Mouse (Mus musculus) midbrain, embryonic 16.5 days (tissue): ENCODE results near the gene Zfp579. TPM values are rescaled to one million over a fixed set of nuclear protein-coding genes. Genes with fewer than 3 reads are reported as not detected.
"Not testable (repeated sequence)": the region's sequence is repeated elsewhere in the genome, so short reads cannot be mapped to it uniquely, and the experiment has no call there.

Source experiments
- ATAC-seq: fragments of 200-750 bp; cut with Nextera tagmentation; 2 replicates; pipeline ENCODE4 v1.8.0; 2017; ENCODE audit warnings: moderate TSS enrichment
- H3K27ac ChIP-seq: fragments of 300-500 bp; sonication (generic); 2 replicates; pipeline ENCODE4 v1.5.1; 2014; ENCODE audit warnings: mild to moderate bottlenecking, low read length, mixed read lengths
- H3K27me3 ChIP-seq: fragments of 300-500 bp; sonication (generic); 2 replicates; pipeline ENCODE4 v1.6.1; 2014; ENCODE audit warnings: low read depth, low read length, mixed read lengths; ENCODE audit not compliant: control insufficient read depth, insufficient read depth
- H3K36me3 ChIP-seq: fragments of 300-500 bp; sonication (generic); 2 replicates; pipeline ENCODE4 v1.6.1; 2014; ENCODE audit warnings: mild to moderate bottlenecking, low read length, moderate library complexity, mixed read lengths; ENCODE audit not compliant: control insufficient read depth, insufficient read depth
- H3K4me1 ChIP-seq: fragments of 300-500 bp; sonication (generic); 2 replicates; pipeline ENCODE4 v1.6.1; 2014; ENCODE audit warnings: mild to moderate bottlenecking, low read length, mixed read lengths; ENCODE audit not compliant: control insufficient read depth, insufficient read depth
- H3K4me2 ChIP-seq: fragments of 300-500 bp; sonication (generic); 2 replicates; pipeline ENCODE4 v1.6.1; 2014; ENCODE audit warnings: mild to moderate bottlenecking, low read length, mixed read lengths
- H3K4me3 ChIP-seq: fragments of 300-500 bp; sonication (generic); 2 replicates; pipeline ENCODE4 v1.5.1; 2014; ENCODE audit warnings: low read depth, mild to moderate bottlenecking, low read length, moderate library complexity, mixed read lengths
- H3K9ac ChIP-seq: fragments of 300-500 bp; sonication (generic); 2 replicates; pipeline ENCODE4 v1.6.1; 2014; ENCODE audit warnings: low read depth, low read length, mixed read lengths
- H3K9me3 ChIP-seq: fragments of 300-500 bp; sonication (generic); replicated peaks from 2 replicates; pipeline ENCODE4 v1.6.1; 2014; ENCODE audit warnings: mild to moderate bottlenecking, low read length, mixed read lengths; ENCODE audit not compliant: control insufficient read depth, poor library complexity, severe bottlenecking
- WGBS: fragments of 180-500 bp; shearing (Covaris S2); extraction: QIAGEN DNeasy Blood & Tissue Kit; methylation state at CpG from one replicate; pipeline ENCODE4 v1.1.7; 2014; 5-methylcytosine and 5-hydroxymethylcytosine counted together
- polyA plus RNA-seq: library from polyadenylated mRNA; unstranded; fragments of >200 nt; fragmentation: Nextera tagmentation; extraction: Ambion mirVana; gene quantifications from 2 replicates; pipeline ENCODE4 v1.2.1, GENCODE M21; 2015

Gene Zfp579
- polyA plus RNA-seq, 1 experiment from 2014 or later, result 56.3 TPM

DNA sequence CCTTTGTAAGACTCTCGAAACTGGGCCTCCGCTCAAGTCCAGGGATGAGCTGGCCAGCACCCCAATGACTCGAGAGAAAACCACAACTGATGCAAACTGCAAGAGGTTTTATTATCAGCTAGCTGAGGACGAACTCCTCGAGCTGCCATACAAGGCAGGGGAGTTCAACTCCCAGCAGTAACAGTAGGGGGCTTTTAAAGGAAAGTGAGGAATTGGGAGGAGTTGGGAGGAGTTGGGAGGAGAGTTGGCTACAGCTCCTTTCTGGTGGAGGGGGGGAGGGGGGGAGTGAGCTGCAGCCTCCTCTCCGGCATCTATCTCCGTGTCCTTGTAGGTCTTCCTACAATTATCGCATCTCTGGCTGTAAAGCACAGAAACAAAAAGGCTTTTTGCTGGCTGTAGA, 6.9 kb upstream of the Zfp579 start:
- H3K4me1 ChIP-seq, result not testable (repeated sequence)

DNA sequence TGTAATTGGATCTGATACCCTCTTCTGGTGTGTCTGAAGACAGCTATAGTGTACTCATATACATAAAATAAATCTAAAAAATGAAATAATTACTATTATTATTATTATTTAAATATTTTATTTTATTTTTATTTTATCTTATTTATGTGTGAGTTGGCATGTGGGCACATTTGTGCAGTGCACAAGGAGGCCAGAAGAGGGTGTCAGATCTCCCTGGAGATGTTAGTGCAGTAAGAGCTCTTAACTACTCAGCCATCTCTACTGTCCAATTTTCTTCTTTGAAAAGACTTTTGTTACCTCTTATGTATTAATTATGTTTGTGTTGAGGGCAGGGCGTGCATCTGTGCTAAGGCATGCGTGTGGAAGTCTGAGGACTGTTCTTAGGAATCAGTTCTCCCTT, 3.9 kb upstream of the Zfp579 start:
- no peaks in the 10 kb centered on the region for H3K36me3 ChIP-seq
- H3K4me3 ChIP-seq, result no peak overlapping the region
- H3K9me3 ChIP-seq, result no peaks in the 10 kb centered on the region
- 67% methylated on average over 2 of the region's 2 CpGs for WGBS
- no peak for ATAC-seq
- peaks cover 11% of the 10 kb centered on the region for H3K4me1 ChIP-seq
- no peak overlapping the region for H3K4me2 ChIP-seq
- H3K27ac ChIP-seq, result no peak overlapping the region
- H3K27me3 ChIP-seq, result no peaks in the 10 kb centered on the region
- no peak overlapping the region for H3K9ac ChIP-seq

More for the DNA sequence above, 6.9 kb upstream of the Zfp579 start:
- not testable (repeated sequence) for H3K9me3 ChIP-seq, H3K4me2 ChIP-seq, H3K27me3 ChIP-seq, H3K27ac ChIP-seq, H3K4me3 ChIP-seq, ATAC-seq, H3K9ac ChIP-seq
- peaks cover 12% of the 10 kb centered on the region for H3K36me3 ChIP-seq
- 69% methylated on average over 8 of the region's 8 CpGs for WGBS

DNA sequence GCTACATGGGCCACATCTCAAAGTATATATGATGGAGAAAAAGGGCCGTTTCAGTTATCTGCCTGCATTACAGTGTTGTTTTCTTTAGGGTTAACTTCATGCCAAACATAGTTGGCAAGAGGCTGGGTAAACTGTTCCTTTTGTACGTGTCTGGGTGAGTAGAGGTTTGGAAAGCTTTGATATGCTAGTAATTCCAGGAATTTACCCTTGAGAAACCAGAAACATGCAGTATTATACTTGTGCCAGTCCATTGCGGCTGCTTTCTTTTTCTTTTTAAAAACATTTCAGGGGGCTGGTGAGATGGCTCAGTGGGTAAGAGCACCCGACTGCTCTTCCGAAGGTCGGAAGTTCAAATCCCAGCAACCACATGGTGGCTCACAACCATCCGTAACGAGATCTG, 976 bp upstream of the Zfp579 start:
- WGBS, result 78% methylated on average over 6 of the region's 8 CpGs
- Histone ChIP-seq H3K27ac (peak overlapping the region; percentile 85), H3K4me1 (peaks cover 24% of the 10 kb centered on the region)

DNA sequence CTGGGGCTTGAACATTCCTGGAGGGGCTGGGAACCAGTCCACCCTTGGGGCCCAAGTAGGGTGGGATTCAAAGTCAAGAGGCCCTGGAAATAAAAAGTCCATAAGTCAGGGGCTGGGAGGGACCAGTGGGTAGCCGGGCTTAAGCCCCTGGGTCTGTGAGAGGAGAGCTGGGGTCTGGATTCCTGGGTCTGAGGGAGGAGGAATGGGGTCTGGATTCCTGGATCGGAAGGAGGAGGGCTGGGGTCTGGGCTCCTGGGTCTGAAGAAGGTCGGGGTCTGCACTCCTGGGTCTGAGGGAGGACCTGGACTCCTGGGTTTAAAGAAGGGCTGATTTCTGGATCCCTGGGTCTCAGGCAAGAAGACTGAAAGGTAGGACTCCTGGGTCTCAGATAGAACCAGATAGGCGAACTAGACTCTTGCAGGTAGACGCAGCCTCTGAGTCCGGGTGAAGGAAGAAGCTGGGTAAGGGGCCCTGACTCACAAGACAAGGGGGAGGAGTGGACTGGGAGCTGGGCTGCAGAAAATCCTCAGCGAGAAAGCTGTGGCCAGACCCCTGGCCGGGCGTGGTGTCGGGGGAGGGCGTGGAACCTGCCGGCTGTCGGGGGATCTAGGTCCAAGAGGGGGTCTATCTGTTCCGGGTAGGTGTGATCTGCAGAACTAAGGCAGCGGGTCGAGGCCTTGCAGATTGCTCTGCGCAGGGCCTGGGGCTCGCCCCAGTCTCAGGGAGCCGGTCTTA, 523 bp downstream of the Zfp579 start:
- Histone ChIP-seq H3K4me3 (peak overlapping the region; percentile 66), H3K36me3 (peaks cover 14% of the 10 kb centered on the region), H3K9ac (peak overlapping the region; percentile 91), H3K4me2 (peak overlapping the region; percentile 91), H3K27ac (peak overlapping the region; percentile 85), H3K4me1 (peaks cover 24% of the 10 kb centered on the region), H3K9me3 (no peaks in the 10 kb centered on the region), H3K27me3 (no peaks in the 10 kb centered on the region)
- ATAC-seq, result peak; percentile 52
- WGBS, result 5% methylated on average over 14 of the region's 19 CpGs

More for the DNA sequence above, 976 bp upstream of the Zfp579 start:
- no peaks in the 10 kb centered on the region for H3K27me3 ChIP-seq
- peak overlapping the region; percentile 66 for H3K4me3 ChIP-seq
- no peaks in the 10 kb centered on the region for H3K9me3 ChIP-seq
- ATAC-seq, result no peak
- H3K36me3 ChIP-seq, result peaks cover 12% of the 10 kb centered on the region
- peak overlapping the region; percentile 91 for H3K9ac ChIP-seq
- peak overlapping the region; percentile 91 for H3K4me2 ChIP-seq

DNA sequence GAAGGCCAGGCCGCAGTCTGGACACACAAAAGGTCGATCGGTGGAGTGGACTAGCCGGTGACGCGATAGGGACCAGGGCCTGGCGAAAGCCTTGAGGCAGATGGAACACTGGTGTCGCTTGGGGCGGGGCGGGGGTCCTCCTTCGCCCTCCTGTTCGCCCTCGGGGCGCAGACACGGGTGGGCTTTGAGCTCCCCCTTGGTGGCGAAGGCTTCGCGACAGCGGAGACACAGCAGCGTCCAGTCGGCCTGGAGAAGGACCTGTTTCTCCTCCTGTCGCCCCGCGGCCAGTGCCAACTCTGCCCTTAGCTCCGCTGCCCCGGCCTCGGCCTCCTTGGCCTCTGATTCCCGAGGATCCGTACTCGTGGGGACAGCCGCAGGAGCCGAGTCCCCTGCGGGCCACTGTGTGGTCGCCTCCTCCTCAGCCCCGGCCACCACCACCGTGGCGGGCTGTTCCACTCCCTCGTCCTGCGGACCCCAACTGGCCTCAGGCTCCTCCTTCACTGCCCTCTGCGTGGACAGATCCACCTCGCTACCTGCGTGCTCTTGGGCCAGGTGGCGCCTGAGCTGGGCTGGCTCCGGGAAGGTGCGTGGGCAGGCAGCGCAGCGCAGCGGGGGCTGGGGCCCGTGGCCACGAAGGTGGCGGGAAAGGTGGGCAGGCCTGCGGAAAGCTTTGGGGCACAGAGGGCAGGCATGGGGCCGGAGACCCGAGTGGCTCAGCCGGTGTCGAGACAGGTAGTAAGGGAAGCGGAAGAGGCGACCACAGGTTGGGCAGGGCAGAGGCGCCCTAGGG, 1.8 kb downstream of the Zfp579 start:
- Histone ChIP-seq H3K9ac (no peak overlapping the region; the same call in 1 of the 2 replicates), H3K27ac (no peak overlapping the region)
- WGBS, result 52% methylated on average over 59 of the region's 59 CpGs

DNA sequence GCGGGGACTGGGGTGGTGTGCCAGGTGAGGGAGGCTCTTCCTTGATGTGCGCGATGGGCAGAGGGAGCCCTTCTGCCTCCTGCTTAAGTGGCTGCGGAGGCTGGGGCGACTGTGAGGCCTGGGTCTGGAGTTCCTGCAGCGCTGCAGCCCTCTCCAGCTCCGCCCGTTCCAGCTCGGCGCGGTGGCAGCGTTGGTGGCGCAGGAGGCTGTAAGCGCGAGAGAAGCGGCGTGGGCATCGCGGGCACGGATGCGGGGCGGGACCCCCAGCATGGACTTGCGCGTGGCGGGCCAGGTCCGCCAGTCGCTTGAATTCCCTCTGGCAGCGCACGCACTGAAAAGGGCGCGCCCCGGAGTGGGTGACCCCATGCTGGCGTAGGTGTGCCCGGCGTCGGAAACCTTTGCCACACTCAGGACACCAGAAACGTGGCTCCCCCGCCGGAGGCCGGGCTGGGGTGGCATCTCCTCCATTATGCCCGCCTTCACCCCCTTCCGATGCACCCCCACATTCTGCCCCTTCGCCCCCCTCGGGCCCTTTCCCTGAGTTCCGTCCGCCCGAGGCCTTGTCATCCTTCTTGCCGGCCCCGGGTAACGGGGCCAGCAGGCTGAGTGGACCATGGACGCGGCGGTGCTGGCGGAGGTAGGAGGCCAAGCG, 2.5 kb downstream of the Zfp579 start:
- Histone ChIP-seq H3K9me3 (no peaks in the 10 kb centered on the region), H3K4me2 (peak overlapping the region; percentile 91), H3K36me3 (peaks cover 14% of the 10 kb centered on the region), H3K4me1 (peaks cover 24% of the 10 kb centered on the region), H3K4me3 (peak overlapping the region; percentile 18), H3K27me3 (no peaks in the 10 kb centered on the region), H3K9ac (0 out of 2 replicates have a peak overlapping the region, but pooled peaks have one; percentile 5), H3K27ac (no peak overlapping the region)
- no peak for ATAC-seq
- 42% methylated on average over 50 of the region's 55 CpGs for WGBS

More for the DNA sequence above, 1.8 kb downstream of the Zfp579 start:
- H3K4me2 ChIP-seq, result peak overlapping the region; percentile 91
- ATAC-seq, result no peak
- peaks cover 24% of the 10 kb centered on the region for H3K4me1 ChIP-seq
- H3K4me3 ChIP-seq, result peak overlapping the region; percentile 18
- H3K27me3 ChIP-seq, result no peaks in the 10 kb centered on the region
- H3K9me3 ChIP-seq, result no peaks in the 10 kb centered on the region
- H3K36me3 ChIP-seq, result peaks cover 14% of the 10 kb centered on the region

DNA sequence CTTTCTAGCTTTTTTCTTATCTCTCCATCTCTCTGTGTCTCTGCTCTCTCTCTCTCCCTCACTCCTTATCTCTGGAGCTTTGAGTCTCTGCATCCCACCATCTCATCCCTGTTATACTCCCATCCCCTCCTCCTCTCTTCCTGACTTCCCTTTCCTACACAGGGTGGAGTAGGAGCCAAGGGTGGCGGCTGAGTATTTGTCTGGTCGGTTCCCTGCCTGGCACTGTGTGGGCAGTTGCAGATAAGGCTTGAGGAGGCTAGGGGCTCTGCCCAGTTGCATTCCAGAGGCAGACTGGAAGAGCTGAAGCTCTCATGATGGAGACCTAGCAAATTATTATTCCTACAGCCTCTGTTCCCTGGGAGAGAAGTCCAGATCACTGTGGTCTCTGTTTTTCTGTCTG, 7.7 kb downstream of the Zfp579 start:
- H3K36me3 ChIP-seq, result peaks cover 8% of the 10 kb centered on the region
- H3K4me3 ChIP-seq, result no peak overlapping the region
- H3K9me3 ChIP-seq, result no peaks in the 10 kb centered on the region
- H3K4me2 ChIP-seq, result no peak overlapping the region
- 86% methylated on average over 2 of the region's 2 CpGs for WGBS
- H3K4me1 ChIP-seq, result no peaks in the 10 kb centered on the region
- no peak overlapping the region for H3K27ac ChIP-seq
- H3K9ac ChIP-seq, result no peak overlapping the region
- H3K27me3 ChIP-seq, result no peaks in the 10 kb centered on the region
- no peak for ATAC-seq

DNA sequence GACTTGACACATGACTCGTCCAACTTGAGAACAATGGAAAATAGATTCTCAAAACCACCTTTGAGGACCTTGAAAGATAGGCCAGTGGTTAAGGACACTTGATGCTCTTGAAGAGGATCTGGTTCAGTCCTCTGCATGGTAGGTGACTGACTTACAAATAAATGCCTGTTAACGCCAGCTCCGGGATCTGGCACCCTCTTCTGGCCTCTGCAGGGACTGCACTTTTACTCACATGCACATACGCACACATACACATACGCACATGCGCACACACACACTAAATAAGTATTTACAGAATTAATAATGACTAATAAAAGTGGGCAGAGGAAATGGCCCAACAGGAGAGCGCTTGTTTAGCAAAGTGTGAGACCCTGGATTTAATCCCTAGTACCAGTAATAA, 19.1 kb downstream of the Zfp579 start:
- ATAC-seq, result no peak
- WGBS, result 90% methylated on average over 7 of the region's 7 CpGs
- Histone ChIP-seq H3K36me3 (no peaks in the 10 kb centered on the region), H3K9ac (no peak overlapping the region), H3K4me2 (no peak overlapping the region), H3K9me3 (no peaks in the 10 kb centered on the region), H3K27ac (no peak overlapping the region), H3K27me3 (no peaks in the 10 kb centered on the region), H3K4me3 (no peak overlapping the region), H3K4me1 (no peaks in the 10 kb centered on the region)
